Mouse (Mus musculus) spleen, postnatal 14 days (tissue): ENCODE data around the gene Abcf3.

Source experiments
- DNase-seq, 2 experiments: peaks; one replicate each; pipeline ENCODE4 v3.0.0; 2021 to 2022; ENCODE audit warnings: low spot score in 2 of 2

Abcf3 gene

GRCm38 (mm10) chr16:20540438-20540837 lies 7.9 kb upstream of the Abcf3 start:
- DNase-seq = no peak

- DNase-seq = no peak
Observed at GRCm38 (mm10) chr16:20545696-20546095, 2.7 kb upstream of the Abcf3 start.

GRCm38 (mm10) chr16:20547423-20547822 lies 954 bp upstream of the Abcf3 start:
- no peak for DNase-seq

- DNase-seq = no peak
Observed at GRCm38 (mm10) chr16:20549161-20549560, 784 bp downstream of the Abcf3 start.

DNA sequence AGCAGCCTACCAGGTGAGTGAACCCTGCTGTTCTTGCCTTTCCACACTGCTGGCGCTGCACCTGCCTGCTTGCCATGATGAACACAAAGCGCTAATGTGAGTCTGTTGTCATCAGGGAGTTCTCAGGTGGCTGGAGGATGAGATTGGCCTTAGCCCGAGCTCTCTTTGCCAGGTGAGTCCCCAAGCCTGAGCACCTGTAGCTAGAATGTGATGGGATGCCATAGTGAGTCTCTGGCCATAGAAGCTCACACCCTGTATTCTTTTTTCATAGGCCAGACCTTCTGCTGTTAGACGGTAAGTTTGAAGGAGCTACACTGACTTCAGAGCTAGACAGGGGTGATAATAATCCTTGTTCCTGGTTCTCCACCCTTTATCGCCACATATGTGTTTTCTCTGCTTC lies 3.3 kb downstream of the Abcf3 start:
- DNase-seq = no peak

DNA sequence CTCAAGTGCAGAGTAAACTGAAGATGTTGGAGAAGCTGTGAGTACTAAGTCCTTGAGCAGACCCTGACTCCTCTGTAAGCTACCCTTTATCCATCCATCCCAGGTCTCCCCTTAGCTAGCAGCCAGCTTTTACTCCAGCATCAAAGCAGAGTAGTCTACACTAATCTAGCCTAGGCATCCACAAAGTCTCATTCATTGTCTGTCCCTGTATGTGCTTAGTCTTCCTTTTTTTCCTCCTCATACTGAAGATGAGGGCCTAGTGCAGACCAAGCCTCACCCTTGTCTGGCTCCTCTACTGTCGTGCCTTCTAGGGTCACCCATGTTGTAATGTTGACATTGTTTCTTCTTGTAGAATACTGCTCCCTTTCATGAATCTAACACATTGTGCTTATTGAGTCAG lies 4.2 kb downstream of the Abcf3 start:
- no peak for DNase-seq

- DNase-seq = no peak
Observed at GRCm38 (mm10) chr16:20555000-20555399, 6.6 kb downstream of the Abcf3 start.

- no peak for DNase-seq
Observed at GRCm38 (mm10) chr16:20557381-20557780, 9.0 kb downstream of the Abcf3 start.

DNA sequence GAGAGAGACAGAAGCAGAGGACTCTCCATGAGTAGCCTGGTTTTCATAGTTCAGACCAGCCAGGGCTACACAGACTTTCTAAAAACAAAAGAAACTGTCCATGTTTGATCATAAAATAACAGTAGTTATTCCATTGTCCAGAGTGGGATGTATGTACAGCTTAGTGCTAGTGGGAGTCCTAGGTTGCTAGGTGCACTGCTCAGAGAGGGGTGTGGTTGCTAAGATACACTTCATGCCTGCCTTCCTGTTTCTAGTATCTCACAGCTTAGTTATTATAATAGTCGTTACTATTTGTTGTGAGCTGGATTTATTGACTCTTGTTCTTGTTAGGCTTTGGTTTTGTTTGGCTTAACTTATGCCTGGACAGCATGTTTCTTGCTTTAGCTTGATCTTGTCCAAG lies 16.7 kb downstream of the Abcf3 start:
- no peak for DNase-seq

DNA sequence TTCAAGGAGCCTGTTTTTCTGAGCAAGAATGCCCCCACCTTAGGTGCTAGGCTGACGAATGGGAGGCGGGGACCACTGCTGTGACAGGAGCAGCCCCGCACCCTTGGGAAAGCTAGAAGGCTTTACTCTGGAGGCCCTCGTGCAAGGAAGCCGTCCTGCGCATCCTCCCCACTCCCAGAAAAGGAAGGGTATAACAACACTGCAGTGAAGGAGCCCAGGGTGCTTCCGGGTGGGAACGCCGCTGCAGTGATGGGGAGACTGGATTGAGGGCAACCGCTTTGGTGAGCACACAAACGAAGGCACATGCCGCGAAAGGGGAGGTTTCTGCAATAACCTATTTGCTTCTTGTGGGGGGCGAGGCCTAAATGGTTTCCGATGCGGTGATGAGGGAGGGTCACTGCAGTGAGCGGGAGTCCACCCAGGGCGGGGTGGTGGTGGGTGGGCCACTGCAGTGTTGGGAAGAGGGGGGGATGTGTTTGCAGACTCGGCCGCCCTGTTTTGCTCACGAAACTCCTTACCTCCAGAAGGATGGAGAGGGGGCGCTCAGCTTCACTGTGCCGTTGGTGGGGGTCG lies 41.1 kb downstream of the Abcf3 start, which contains the start of gene Vwa5b2:
Vwa5b2 (plus strand) TSS at position 106 of the 573 bp plus-strand sequence.
- DNase-seq = no peak

- DNase-seq = no peak
Observed at GRCm38 (mm10) chr16:20589939-20590679, 41.7 kb downstream of the Abcf3 start.

GRCm38 (mm10) chr16:20590680-20591038 lies 42.3 kb downstream of the Abcf3 start:
- DNase-seq = no peak

DNA sequence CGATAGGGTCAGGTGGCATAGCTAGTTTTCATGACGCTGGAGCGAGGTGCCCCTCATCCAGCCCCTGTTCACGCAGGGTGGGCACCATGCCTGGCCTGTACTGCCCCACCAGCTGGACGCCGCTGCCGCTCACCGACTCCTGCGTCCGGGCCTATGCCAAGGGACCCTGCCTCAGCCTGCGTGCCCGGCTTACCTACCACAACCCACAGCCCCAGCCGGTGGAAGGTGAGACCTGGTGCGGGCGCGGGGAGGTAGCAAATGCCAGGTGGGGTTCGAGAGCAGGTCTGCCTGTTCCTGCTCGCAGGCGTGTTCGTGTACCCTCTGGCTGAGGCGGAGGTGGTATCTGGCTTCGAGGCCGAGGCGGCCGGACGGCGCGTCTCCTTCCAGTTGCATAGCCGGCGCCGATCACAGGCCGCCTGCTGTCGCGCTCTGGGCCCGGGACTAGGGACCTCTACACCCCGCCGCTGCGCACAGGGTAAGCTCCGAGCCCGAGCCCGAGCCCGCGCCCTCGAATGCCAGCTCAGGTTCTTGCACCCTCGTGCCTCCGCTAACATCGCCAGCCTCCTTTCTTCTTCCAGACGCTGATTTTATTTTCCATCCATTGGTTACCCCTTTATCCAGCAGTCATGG lies 42.8 kb downstream of the Abcf3 start:
- no peak for DNase-seq

GRCm38 (mm10) chr16:20595060-20595673 lies 46.8 kb downstream of the Abcf3 start:
- DNase-seq = no peak

DNA sequence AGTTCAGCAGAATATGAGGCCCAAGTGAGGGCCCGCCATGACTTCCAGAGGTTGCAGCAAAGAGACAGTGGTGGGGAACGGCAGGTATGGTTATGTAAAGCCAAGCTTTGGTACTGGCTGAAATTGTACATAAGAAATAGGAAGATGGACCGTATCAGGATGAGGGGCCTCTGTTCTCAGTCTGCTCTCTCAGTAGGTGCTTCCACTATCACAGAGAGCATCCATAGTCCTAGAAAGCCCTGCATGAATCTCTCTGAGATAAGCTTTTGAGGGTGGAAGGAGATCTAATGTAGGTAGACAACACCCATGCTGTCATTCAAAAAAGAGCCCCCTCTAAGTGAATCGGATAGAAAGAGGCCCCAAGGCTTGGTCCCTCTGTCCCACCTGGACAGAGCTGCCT lies 47.4 kb downstream of the Abcf3 start:
- no peak for DNase-seq

- no peak for DNase-seq
Observed at GRCm38 (mm10) chr16:20596687-20597441, 48.5 kb downstream of the Abcf3 start.

- no peak for DNase-seq
Observed at GRCm38 (mm10) chr16:20600511-20600910, 52.1 kb downstream of the Abcf3 start.

- DNase-seq = no peak
Observed at GRCm38 (mm10) chr16:20604705-20605104, 56.3 kb downstream of the Abcf3 start.

GRCm38 (mm10) chr16:20610501-20611356 lies 62.4 kb downstream of the Abcf3 start:
- peak; percentile 47 to 68 for DNase-seq
